Mouse (Mus musculus) spleen, adult 2 months (tissue): ENCODE results near the gene Trim40. TPM values are rescaled to one million over a fixed set of nuclear protein-coding genes. Genes with fewer than 3 reads are reported as not detected.

Experiments
- DNase-seq, 2 experiments: peaks; one replicate each; pipeline versions ENCODE4 v3.0.0 to v3.0.0-alpha.2; 2012 to 2021; ENCODE audit warnings: low spot score in 2 of 2, low read depth in 1 of 2
- H3K27ac ChIP-seq: fragments of 200-500 bp; 2 replicates; pipeline ENCODE4 v1.5.1; 2012; ENCODE audit warnings: low read length, inconsistent platforms; ENCODE audit not compliant: insufficient read depth
- H3K27me3 ChIP-seq: fragments of 200-500 bp; 2 replicates; pipeline ENCODE4 v1.6.1; 2012; ENCODE audit warnings: mild to moderate bottlenecking, moderate library complexity, low read length, inconsistent platforms; ENCODE audit not compliant: control insufficient read depth, insufficient read depth
- H3K36me3 ChIP-seq: fragments of 200-500 bp; 2 replicates; pipeline ENCODE4 v1.6.1; 2012; ENCODE audit warnings: mild to moderate bottlenecking, low read length, inconsistent platforms; ENCODE audit not compliant: control insufficient read depth, insufficient read depth
- H3K4me1 ChIP-seq: fragments of 200-500 bp; 2 replicates; pipeline ENCODE4 v1.6.1; 2011; ENCODE audit warnings: inconsistent platforms; ENCODE audit not compliant: control insufficient read depth, insufficient read depth, insufficient read length
- H3K4me3 ChIP-seq: fragments of 200-500 bp; 2 replicates; pipeline ENCODE4 v1.5.1; 2011; ENCODE audit warnings: mild to moderate bottlenecking, inconsistent platforms; ENCODE audit not compliant: insufficient read depth, insufficient read length; ENCODE audit errors: extremely low read depth
- CTCF ChIP-seq: fragments of 200-500 bp; IDR thresholded peaks from 2 replicates; pipeline ENCODE4 v1.5.1; 2011; ENCODE audit warnings: mild to moderate bottlenecking, inconsistent platforms; ENCODE audit not compliant: insufficient read depth, insufficient read length, insufficient replicate concordance; ENCODE audit errors: extremely low read depth
- POLR2A ChIP-seq: fragments of 200-500 bp; IDR thresholded peaks from 2 replicates; pipeline ENCODE4 v1.6.1; 2011; ENCODE audit warnings: low read depth, low read length, inconsistent platforms
- WGBS: fragments of 180-500 bp; shearing (Covaris S2); methylation state at CpG from one replicate; pipeline ENCODE4 v1.1.7; 2018; 5-methylcytosine and 5-hydroxymethylcytosine counted together
- polyA plus RNA-seq: library from polyadenylated mRNA; depleted of rRNA; stranded (reverse); fragments of >200 nt; gene quantifications from 2 replicates; pipeline ENCODE4 v1.2.3, GENCODE M21; 2012

Gene Trim40
- polyA plus RNA-seq, 1 experiment = 0.19 TPM

DNA sequence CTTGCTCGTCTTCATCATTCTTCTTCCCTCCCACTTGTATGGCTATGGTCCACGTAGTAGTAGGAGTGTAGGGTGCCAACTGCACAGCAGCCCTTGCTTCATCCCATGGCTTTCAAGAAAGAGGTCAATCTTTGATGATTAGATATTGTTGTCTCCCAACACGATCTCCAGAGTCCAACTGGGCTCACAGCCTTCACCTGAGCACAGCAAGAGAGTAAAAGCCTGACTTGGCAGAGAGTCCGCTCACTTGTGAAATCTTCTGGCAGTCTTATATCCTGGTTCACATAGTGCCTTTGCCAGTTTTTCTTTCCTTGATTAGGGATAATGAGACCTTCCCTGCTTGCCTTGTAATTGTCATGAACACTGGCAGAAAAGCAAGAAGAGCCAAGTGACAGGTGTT, 33.7 kb downstream of the Trim40 start:
- H3K4me3 ChIP-seq = no peak overlapping the region
- no peak overlapping the region for H3K27ac ChIP-seq
- no peaks in the 10 kb centered on the region for H3K27me3 ChIP-seq
- peaks cover 51% of the 10 kb centered on the region for H3K36me3 ChIP-seq
- H3K4me1 ChIP-seq = no peaks in the 10 kb centered on the region
- 93% methylated on average over 4 of the region's 4 CpGs for WGBS
- TF ChIP-seq CTCF (no peak), POLR2A (no peak)
- DNase-seq = no peak

DNA sequence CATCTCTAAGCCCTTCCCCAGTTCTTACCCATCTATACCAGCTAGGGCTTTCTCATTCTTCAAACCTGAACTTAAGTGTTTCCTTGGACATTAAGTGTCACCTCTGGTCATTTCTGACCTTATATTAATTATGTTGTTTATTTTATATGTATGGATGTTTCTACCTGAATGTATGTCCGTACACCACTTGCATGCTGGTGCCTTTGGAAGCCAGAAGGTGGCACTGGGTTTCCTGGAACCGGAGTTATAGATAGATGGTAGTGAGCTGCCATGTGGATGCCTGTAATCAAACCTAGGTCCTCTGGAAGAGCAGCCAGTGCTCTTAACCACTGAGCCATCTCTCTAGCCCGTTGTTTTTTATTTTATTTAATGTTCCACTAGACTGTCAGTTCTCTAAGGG, 34.4 kb downstream of the Trim40 start:
- no peak for DNase-seq
- TF ChIP-seq POLR2A (no peak), CTCF (no peak)
- WGBS = 93% methylated on average over 3 of the region's 3 CpGs
- H3K27ac ChIP-seq = no peak overlapping the region
- peaks cover 57% of the 10 kb centered on the region for H3K36me3 ChIP-seq
- H3K4me3 ChIP-seq = no peak overlapping the region
- no peaks in the 10 kb centered on the region for H3K4me1 ChIP-seq
- no peaks in the 10 kb centered on the region for H3K27me3 ChIP-seq

DNA sequence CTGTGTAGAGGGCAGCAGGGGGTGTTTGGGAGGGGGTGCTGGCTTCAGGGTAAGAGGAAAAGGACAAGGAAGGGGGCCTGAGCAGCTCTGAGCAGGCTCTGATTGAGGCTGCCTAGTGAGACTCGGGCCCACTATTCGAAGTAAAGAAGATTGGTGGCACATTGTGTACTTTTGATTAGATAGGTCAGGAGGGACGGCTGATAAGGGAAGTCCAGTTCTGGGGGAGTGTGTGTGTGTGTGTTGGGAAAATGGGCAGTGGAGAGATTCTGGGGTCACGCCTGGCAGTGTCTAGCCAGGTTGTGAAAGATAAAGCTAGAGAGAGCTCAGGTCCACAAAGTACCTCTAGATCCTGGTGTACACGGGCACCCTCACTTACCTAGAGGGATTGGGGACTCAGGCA, 38.3 kb downstream of the Trim40 start:
- 81% methylated on average over 5 of the region's 5 CpGs for WGBS
- no peaks in the 10 kb centered on the region for H3K27me3 ChIP-seq
- H3K36me3 ChIP-seq = peaks cover 41% of the 10 kb centered on the region
- H3K4me3 ChIP-seq = no peak overlapping the region
- DNase-seq = no peak
- H3K4me1 ChIP-seq = no peaks in the 10 kb centered on the region
- TF ChIP-seq CTCF = no peak
- no peak for TF ChIP-seq POLR2A
- no peak overlapping the region for H3K27ac ChIP-seq

DNA sequence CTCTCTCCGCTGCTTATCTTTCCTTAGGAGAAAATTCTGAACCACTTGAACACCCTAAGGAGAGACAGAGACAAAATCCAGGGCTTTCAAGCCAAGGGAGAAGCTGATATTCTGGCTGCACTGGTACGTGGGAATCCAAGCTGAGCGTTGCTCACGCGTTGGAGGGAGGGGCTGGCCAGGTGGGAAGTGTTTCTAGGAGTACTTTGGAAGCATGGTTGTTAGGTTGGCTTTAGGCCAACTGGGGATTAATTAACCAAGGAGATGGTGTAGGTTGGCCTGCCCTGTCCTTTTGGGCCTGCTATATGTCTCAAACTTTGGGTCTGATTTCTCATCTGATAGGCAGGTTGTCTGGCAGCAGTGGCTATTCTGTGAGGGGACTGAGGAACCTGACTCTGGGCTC, 38.7 kb downstream of the Trim40 start:
- Histone ChIP-seq H3K27me3 (no peaks in the 10 kb centered on the region), H3K36me3 (peaks cover 39% of the 10 kb centered on the region), H3K4me1 (no peaks in the 10 kb centered on the region), H3K27ac (no peak overlapping the region), H3K4me3 (no peak overlapping the region)
- 98% methylated on average over 5 of the region's 5 CpGs for WGBS
- TF ChIP-seq POLR2A (no peak), CTCF (no peak)
- no peak for DNase-seq

DNA sequence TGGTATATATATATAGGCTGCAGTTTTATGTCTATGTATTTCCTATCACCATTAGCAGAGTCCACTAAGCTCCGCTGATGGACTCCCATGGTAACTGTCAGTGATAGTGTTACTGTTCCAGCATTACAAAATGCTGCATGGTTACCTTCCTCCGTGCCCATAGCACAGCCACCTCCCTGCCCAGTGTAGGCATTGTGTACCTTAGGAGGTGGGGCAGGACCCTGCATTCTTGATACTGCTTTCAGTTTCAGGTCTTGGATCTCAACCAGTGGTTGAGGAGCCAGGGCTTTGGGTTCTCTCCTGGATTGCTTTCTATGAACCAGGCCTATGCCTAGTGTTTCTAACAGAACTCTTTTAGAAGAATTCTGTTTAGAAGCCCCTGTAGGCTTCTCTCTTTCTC, 39.9 kb downstream of the Trim40 start:
- Histone ChIP-seq H3K4me1 (peaks cover 4% of the 10 kb centered on the region; the same call in 1 of the 2 replicates), H3K4me3 (no peak overlapping the region), H3K27me3 (no peaks in the 10 kb centered on the region), H3K36me3 (peaks cover 35% of the 10 kb centered on the region), H3K27ac (no peak overlapping the region)
- WGBS = 90% methylated on average over 2 of the region's 2 CpGs
- TF ChIP-seq POLR2A (no peak), CTCF (no peak)
- DNase-seq = no peak

DNA sequence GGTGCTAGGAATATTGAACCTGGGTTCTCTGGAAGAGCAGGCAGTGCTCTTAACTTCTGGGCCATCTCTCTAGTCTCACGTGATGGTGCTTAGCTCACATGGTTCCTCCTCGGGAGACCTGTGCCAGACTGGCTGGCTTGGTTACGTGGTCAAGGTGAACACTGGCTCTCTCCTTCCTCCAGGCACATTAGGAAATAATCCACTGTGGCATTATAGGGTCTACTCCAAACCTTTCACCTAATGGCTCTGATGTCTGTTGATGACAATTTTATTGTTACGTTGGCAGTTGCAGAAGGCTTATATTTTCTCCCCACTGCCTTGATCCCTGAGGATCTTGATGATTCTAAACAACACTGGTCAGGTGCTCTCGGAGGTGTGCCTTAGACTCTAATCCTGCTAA, 41.0 kb downstream of the Trim40 start:
- Histone ChIP-seq H3K4me1 (peaks cover 8% of the 10 kb centered on the region; the same call in 1 of the 2 replicates), H3K36me3 (peaks cover 32% of the 10 kb centered on the region), H3K4me3 (no peak overlapping the region), H3K27ac (no peak overlapping the region), H3K27me3 (no peaks in the 10 kb centered on the region)
- 80% methylated on average over 5 of the region's 5 CpGs for WGBS
- TF ChIP-seq CTCF (no peak), POLR2A (no peak)
- no peak for DNase-seq

DNA sequence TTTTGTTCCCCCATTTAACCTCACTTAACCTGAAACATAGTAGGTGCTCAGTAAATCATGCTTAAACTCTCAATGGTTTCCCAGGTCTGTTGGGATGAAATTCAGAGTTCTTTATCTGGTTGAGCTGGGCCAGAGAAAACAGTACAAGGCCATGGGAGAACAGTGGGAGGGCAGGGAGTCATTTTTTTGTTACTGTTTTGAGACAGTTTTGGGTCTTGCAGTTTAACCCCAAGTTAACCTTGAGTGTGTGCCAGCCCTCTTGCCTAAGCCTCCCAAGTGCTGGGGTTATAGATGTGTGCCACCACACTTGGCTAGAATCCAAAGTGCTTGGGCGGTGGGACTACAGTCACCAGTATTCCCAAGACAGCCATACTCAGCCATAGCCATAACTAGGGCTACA, 45.2 kb downstream of the Trim40 start:
- Histone ChIP-seq H3K4me3 (no peak overlapping the region), H3K27me3 (no peaks in the 10 kb centered on the region), H3K4me1 (peaks cover 8% of the 10 kb centered on the region; the same call in 1 of the 2 replicates), H3K27ac (no peak overlapping the region), H3K36me3 (peaks cover 5% of the 10 kb centered on the region; the same call in 1 of the 2 replicates)
- DNase-seq = no peak
- TF ChIP-seq CTCF = no peak
- TF ChIP-seq POLR2A = no peak
- 63% methylated on average over 1 of the region's 1 CpGs for WGBS
